Mouse (Mus musculus): ENCODE results near the gene Dleu7.
A peak's percentile ranks its signal among the peaks of the same experiment; 100 is the strongest.

Gene Dleu7

GRCm38 (mm10) chr14:62292488-62293339 lies at the start of gene Dleu7, which contains the start of gene Rnaseh2b:
TSS of gene Dleu7 (minus strand) at chr14:62293047.
TSS of gene Rnaseh2b (plus strand) at chr14:62292589.
- DNase-seq = peak; percentile 54

GRCm38 (mm10) chr14:62341887-62342642 lies 49.2 kb upstream of the Dleu7 start:
- no peak for DNase-seq

- no peak for DNase-seq
Observed at GRCm38 (mm10) chr14:62339196-62339595, 46.3 kb upstream of the Dleu7 start.

- DNase-seq = no peak
Observed at GRCm38 (mm10) chr14:62333909-62334687, 41.3 kb upstream of the Dleu7 start.

GRCm38 (mm10) chr14:62331866-62332619 lies 39.2 kb upstream of the Dleu7 start:
- DNase-seq = peak; percentile 89

- no peak for DNase-seq
Observed at GRCm38 (mm10) chr14:62331457-62331856, 38.6 kb upstream of the Dleu7 start.

GRCm38 (mm10) chr14:62329631-62330030 lies 36.8 kb upstream of the Dleu7 start:
- no peak for DNase-seq

- DNase-seq = no peak
Observed at GRCm38 (mm10) chr14:62328606-62329005, 35.8 kb upstream of the Dleu7 start.

GRCm38 (mm10) chr14:62327171-62327570 lies 34.3 kb upstream of the Dleu7 start:
- DNase-seq = no peak

GRCm38 (mm10) chr14:62326026-62326425 lies 33.2 kb upstream of the Dleu7 start:
- DNase-seq = no peak

- DNase-seq = no peak
Observed at GRCm38 (mm10) chr14:62324943-62325342, 32.1 kb upstream of the Dleu7 start.

GRCm38 (mm10) chr14:62323457-62323856 lies 30.6 kb upstream of the Dleu7 start:
- no peak for DNase-seq

- no peak for DNase-seq
Observed at GRCm38 (mm10) chr14:62322581-62323344, 29.9 kb upstream of the Dleu7 start.

GRCm38 (mm10) chr14:62311672-62312071 lies 18.8 kb upstream of the Dleu7 start:
- no peak for DNase-seq

- no peak for DNase-seq
Observed at GRCm38 (mm10) chr14:62309026-62309425, 16.2 kb upstream of the Dleu7 start.

GRCm38 (mm10) chr14:62307555-62307954 lies 14.7 kb upstream of the Dleu7 start:
- DNase-seq = no peak

GRCm38 (mm10) chr14:62300031-62300430 lies 7.2 kb upstream of the Dleu7 start:
- peak; percentile 8 for DNase-seq

- no peak for DNase-seq
Observed at GRCm38 (mm10) chr14:62298808-62299207, 6.0 kb upstream of the Dleu7 start.

- DNase-seq = no peak
Observed at GRCm38 (mm10) chr14:62292166-62292487, 720 bp downstream of the Dleu7 start.

GRCm38 (mm10) chr14:62291406-62291987 lies 1.4 kb downstream of the Dleu7 start:
- peak; percentile 24 for DNase-seq

- DNase-seq = no peak
Observed at GRCm38 (mm10) chr14:62288731-62289130, 4.1 kb downstream of the Dleu7 start.
